Mouse (Mus musculus): ENCODE data around the gene Itga2.

DNA sequence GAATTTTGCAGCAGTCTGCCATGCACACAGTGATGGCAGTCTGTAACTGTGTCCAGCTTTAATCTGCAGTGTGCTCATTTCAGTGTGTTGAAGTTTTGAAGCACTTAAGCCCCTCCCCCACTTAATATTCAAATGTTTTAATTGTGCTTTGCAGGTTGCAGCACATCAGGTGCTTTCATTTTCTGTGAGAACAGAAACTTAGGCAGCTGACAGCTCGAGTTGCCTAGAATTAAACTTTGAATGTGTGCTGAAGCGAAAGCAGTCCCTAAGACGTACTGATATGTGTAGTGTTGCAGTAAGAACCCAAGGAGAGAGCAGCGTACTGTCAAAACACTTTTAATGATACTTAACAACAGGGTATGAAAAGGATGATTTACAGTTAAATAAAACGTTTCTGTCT lies 99.1 kb downstream of the Itga2 start:
- TF ChIP-seq FLI1 (IDR thresholded peaks at IDR 0.05; ENCODE audit: low read length) (no peak), GATA1 (IDR thresholded peaks at IDR 0.05; ENCODE audit: borderline replicate concordance, low read length) (no peak)
